Mouse (Mus musculus) ES-Bruce4 (cell line): ENCODE results near the gene Anks1.

Source experiments
- CTCF ChIP-seq: IDR thresholded peaks from one replicate; pipeline ENCODE4 v1.8.1; 2011; ENCODE audit warnings: low read depth, low read length
- EP300 ChIP-seq: IDR thresholded peaks from 2 replicates; pipeline ENCODE4 v1.6.1; 2011; ENCODE audit warnings: low read depth, low read length; ENCODE audit not compliant: insufficient read depth
- POLR2A ChIP-seq: IDR thresholded peaks from one replicate; pipeline ENCODE4 v1.8.1; 2011; ENCODE audit warnings: low read length; ENCODE audit not compliant: insufficient read depth

- TF ChIP-seq CTCF (no peak), POLR2A (no peak), EP300 (no peak)
These were observed 35.5 kb upstream of the Anks1 start for GRCm38 (mm10) chr17:27873583-27873982.
